Mouse (Mus musculus) brain, embryonic 14.5 days (tissue): Measurements from ENCODE around the gene Rdh8.

Experiments used
- CTCF ChIP-seq: fragments of 200-500 bp; IDR thresholded peaks from 2 replicates; pipeline ENCODE4 v1.5.1; 2012; ENCODE audit warnings: inconsistent platforms, mild to moderate bottlenecking, moderate library complexity, borderline replicate concordance; ENCODE audit not compliant: insufficient read depth, insufficient read length; ENCODE audit errors: extremely low read depth
- POLR2A ChIP-seq: fragments of 200-500 bp; IDR thresholded peaks from 2 replicates; pipeline ENCODE4 v1.6.1; 2012; ENCODE audit warnings: mild to moderate bottlenecking, inconsistent platforms, borderline replicate concordance; ENCODE audit not compliant: poor library complexity, insufficient read depth, insufficient read length, severe bottlenecking; ENCODE audit errors: extremely low read depth

DNA sequence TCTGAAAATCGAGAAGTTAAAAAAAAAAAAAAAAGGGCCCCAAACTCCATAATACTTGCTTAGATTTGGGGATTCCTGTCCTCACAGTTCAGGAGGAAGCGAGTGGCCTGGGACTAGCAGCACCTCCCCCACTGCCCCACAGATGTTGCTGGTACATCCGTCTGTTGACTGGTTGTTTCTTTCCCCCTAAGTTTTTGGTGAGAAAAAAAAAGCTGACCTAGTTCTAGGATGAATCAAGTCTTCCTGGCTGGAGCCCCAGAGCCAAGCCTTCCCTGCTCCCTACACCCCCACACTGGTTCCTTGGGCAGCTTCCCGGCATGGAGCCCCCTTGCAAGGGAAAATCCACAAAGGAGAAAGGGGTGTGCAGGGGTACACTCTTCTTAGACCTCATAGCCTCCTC lies 8.0 kb upstream of the Rdh8 start:
- TF ChIP-seq CTCF (no peak), POLR2A (no peak)
